Mouse (Mus musculus) spleen, postnatal 0 days (tissue): ENCODE data around the gene Emcn. TPM values are rescaled to one million over a fixed set of nuclear protein-coding genes. Genes with fewer than 3 reads are reported as not detected.

Experiments used
- polyA plus RNA-seq: library from polyadenylated mRNA; unstranded; fragments of >200 nt; fragmentation: Nextera tagmentation; extraction: Ambion mirVana; gene quantifications from 2 replicates; pipeline ENCODE4 v1.2.1, GENCODE M21; 2015

The Emcn gene
- 6.7 TPM in 2 replicates for polyA plus RNA-seq

DNA sequence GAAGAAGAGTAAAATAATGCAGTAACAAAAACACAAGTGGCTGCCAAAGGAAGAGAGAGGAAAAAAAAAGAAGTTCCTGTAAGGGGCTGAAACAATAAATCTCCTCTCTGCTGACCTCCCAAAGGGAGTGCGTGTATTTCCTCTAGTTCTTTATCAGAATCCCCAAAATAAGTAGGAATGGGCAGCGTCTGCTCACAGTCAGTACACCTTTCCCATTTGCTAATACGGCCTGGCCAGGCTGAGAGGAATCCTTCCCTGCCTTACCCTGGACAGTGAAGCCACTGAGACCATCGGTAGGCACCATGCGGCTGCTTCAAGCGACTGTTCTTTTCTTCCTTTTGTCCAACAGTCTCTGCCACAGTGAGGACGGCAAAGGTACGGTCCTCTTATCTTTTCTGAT is at the start of gene Emcn:
Gene Emcn (plus strand): TSS at position 130 of the 400 bp plus-strand sequence.

